Mouse (Mus musculus): ENCODE results near the gene Wdr24.

Wdr24 gene

GRCm38 (mm10) chr17:25877741-25878610, 54.5 kb downstream of the Wdr24 start:
- no peak for DNase-seq (ENCODE audit: low spot score)

Data from urinary bladder, postnatal 14 days (tissue).